Mouse (Mus musculus) ES-Bruce4 (cell line): ENCODE measurements around the gene Obsl1.
A peak's percentile ranks its signal among the peaks of the same experiment; 100 is the strongest.

ENCODE experiments used
- CTCF ChIP-seq: IDR thresholded peaks from one replicate; pipeline ENCODE4 v1.8.1; 2011; ENCODE audit warnings: low read depth, low read length
- EP300 ChIP-seq: IDR thresholded peaks from 2 replicates; pipeline ENCODE4 v1.6.1; 2011; ENCODE audit warnings: low read depth, low read length; ENCODE audit not compliant: insufficient read depth
- POLR2A ChIP-seq: IDR thresholded peaks from one replicate; pipeline ENCODE4 v1.8.1; 2011; ENCODE audit warnings: low read length; ENCODE audit not compliant: insufficient read depth

- TF ChIP-seq CTCF (peak; percentile 37), EP300 (no peak), POLR2A (no peak)
These were observed 40.0 kb upstream of the Obsl1 start, which contains the start of gene Slc4a3 for GRCm38 (mm10) chr1:75545965-75546956.
